Mouse (Mus musculus): ENCODE results near the gene Rtbdn.

GRCm38 (mm10) chr8:84901752-84902151 lies 45.0 kb upstream of the Rtbdn start, which contains the start of gene Klf1:
- TF ChIP-seq CTCF (IDR thresholded peaks at IDR 0.05; ENCODE audit: low read depth, low read length) (no peak), POLR2A (IDR thresholded peaks at IDR 0.05; ENCODE audit: insufficient read depth, low read length) (no peak), EP300 (IDR thresholded peaks at IDR 0.05; ENCODE audit: insufficient read depth, low read depth, low read length) (no peak)

Data from ES-Bruce4 (cell line).